Mouse (Mus musculus): Measurements from ENCODE around the gene Kank2. TPM values are rescaled to one million over a fixed set of nuclear protein-coding genes. Genes with fewer than 3 reads are reported as not detected.

The Kank2 gene
- polyA plus RNA-seq, 1 experiment from 2014 or later, result 10.3 TPM

- DNase-seq (ENCODE audit: low spot score), result peak; percentile 64
- no peak for TF ChIP-seq CTCF (IDR thresholded peaks at IDR 0.05; ENCODE audit: low read depth)
- no peaks in the 10 kb centered on the region for H3K9me3 ChIP-seq (replicated peaks; ENCODE audit: low read length)
- peaks cover 18% of the 10 kb centered on the region for H3K36me3 ChIP-seq (ENCODE audit: insufficient read depth, low read length)
- no peaks in the 10 kb centered on the region for H3K27me3 ChIP-seq (ENCODE audit: insufficient read depth, low read length)
- H3K4me2 ChIP-seq (ENCODE audit: low read length), result no peak overlapping the region
- H3K4me1 ChIP-seq (replicated peaks; ENCODE audit: insufficient read depth, low read length), result no peaks in the 10 kb centered on the region
- H3K27ac ChIP-seq, result peak overlapping the region; percentile 72
- no peak overlapping the region for H3K4me3 ChIP-seq (replicated peaks; ENCODE audit: low read depth, low read length)
- H3K9ac ChIP-seq (ENCODE audit: low read depth, low read length), result no peak overlapping the region
- no peak; the same call in 1 of the 2 replicates for ATAC-seq (replicated peaks; ENCODE audit: low FRiP score, low read depth)
- 46% methylated on average over 13 of the region's 13 CpGs for WGBS
Measured at GRCm38 (mm10) chr9:21768511-21769411, 29.8 kb downstream of the Kank2 start.

GRCm38 (mm10) chr9:21767896-21768295, 30.6 kb downstream of the Kank2 start:
- WGBS, result 54% methylated on average over 11 of the region's 11 CpGs
- Histone ChIP-seq H3K27ac (peak overlapping the region; percentile 72), H3K4me2 (ENCODE audit: low read length) (no peak overlapping the region), H3K27me3 (ENCODE audit: insufficient read depth, low read length) (no peaks in the 10 kb centered on the region), H3K4me3 (replicated peaks; ENCODE audit: low read depth, low read length) (no peak overlapping the region), H3K9me3 (replicated peaks; ENCODE audit: low read length) (no peaks in the 10 kb centered on the region), H3K36me3 (ENCODE audit: insufficient read depth, low read length) (peaks cover 13% of the 10 kb centered on the region), H3K9ac (ENCODE audit: low read depth, low read length) (no peak overlapping the region), H3K4me1 (replicated peaks; ENCODE audit: insufficient read depth, low read length) (no peaks in the 10 kb centered on the region)
- ATAC-seq (replicated peaks; ENCODE audit: low FRiP score, low read depth) (no peak; the same call in 1 of the 2 replicates), DNase-seq (ENCODE audit: low spot score) (peak; percentile 85)
- TF ChIP-seq CTCF (IDR thresholded peaks at IDR 0.05; ENCODE audit: low read depth), result no peak

GRCm38 (mm10) chr9:21764084-21764999, 34.2 kb downstream of the Kank2 start:
- H3K9ac ChIP-seq (ENCODE audit: low read depth, low read length), result no peak overlapping the region
- H3K27me3 ChIP-seq (ENCODE audit: insufficient read depth, low read length), result no peaks in the 10 kb centered on the region
- no peaks in the 10 kb centered on the region for H3K9me3 ChIP-seq (replicated peaks; ENCODE audit: low read length)
- H3K4me1 ChIP-seq (replicated peaks; ENCODE audit: insufficient read depth, low read length), result no peaks in the 10 kb centered on the region
- H3K27ac ChIP-seq, result no peak overlapping the region
- TF ChIP-seq CTCF (IDR thresholded peaks at IDR 0.05; ENCODE audit: low read depth), result peak; percentile 28; the same call in 1 of the 2 replicates
- DNase-seq (ENCODE audit: low spot score) (no peak), ATAC-seq (replicated peaks; ENCODE audit: low FRiP score, low read depth) (no peak)
- H3K4me2 ChIP-seq (ENCODE audit: low read length), result no peak overlapping the region
- WGBS, result 91% methylated on average over 6 of the region's 6 CpGs
- H3K4me3 ChIP-seq (replicated peaks; ENCODE audit: low read depth, low read length), result no peak overlapping the region
- no peaks in the 10 kb centered on the region for H3K36me3 ChIP-seq (ENCODE audit: insufficient read depth, low read length)

- Histone ChIP-seq H3K27ac (no peak overlapping the region), H3K9ac (ENCODE audit: low read depth, low read length) (no peak overlapping the region), H3K36me3 (ENCODE audit: insufficient read depth, low read length) (no peaks in the 10 kb centered on the region), H3K9me3 (replicated peaks; ENCODE audit: low read length) (no peaks in the 10 kb centered on the region), H3K4me3 (replicated peaks; ENCODE audit: low read depth, low read length) (no peak overlapping the region), H3K4me2 (ENCODE audit: low read length) (no peak overlapping the region), H3K27me3 (ENCODE audit: insufficient read depth, low read length) (no peaks in the 10 kb centered on the region), H3K4me1 (replicated peaks; ENCODE audit: insufficient read depth, low read length) (no peaks in the 10 kb centered on the region)
- no peak for TF ChIP-seq CTCF (IDR thresholded peaks at IDR 0.05; ENCODE audit: low read depth)
- no peak for DNase-seq (ENCODE audit: low spot score)
- ATAC-seq (replicated peaks; ENCODE audit: low FRiP score, low read depth), result no peak
Measured at GRCm38 (mm10) chr9:21762135-21762534, 36.4 kb downstream of the Kank2 start.

GRCm38 (mm10) chr9:21760155-21761088, 38.1 kb downstream of the Kank2 start, which contains the start of gene Spc24:
Gene Spc24 (minus strand): TSS chr9:21760303.
- under 1% methylated on average over 50 of the region's 54 CpGs for WGBS
- peak within 1 kb of the TSS; percentile 96 for H3K4me2 ChIP-seq (ENCODE audit: low read length)
- H3K27me3 ChIP-seq (ENCODE audit: insufficient read depth, low read length), result no peaks in the 10 kb centered on the region
- TF ChIP-seq CTCF (IDR thresholded peaks at IDR 0.05; ENCODE audit: low read depth), result peak; percentile 79
- no peaks in the 10 kb centered on the region for H3K9me3 ChIP-seq (replicated peaks; ENCODE audit: low read length)
- H3K36me3 ChIP-seq (ENCODE audit: insufficient read depth, low read length), result no peaks in the 10 kb centered on the region
- H3K4me1 ChIP-seq (replicated peaks; ENCODE audit: insufficient read depth, low read length), result no peaks in the 10 kb centered on the region
- H3K4me3 ChIP-seq (replicated peaks; ENCODE audit: low read depth, low read length), result peak within 1 kb of the TSS; percentile 86
- peak; percentile 95 for ATAC-seq (replicated peaks; ENCODE audit: low FRiP score, low read depth)
- peak; percentile 98 for DNase-seq (ENCODE audit: low spot score)
- no peak within 1 kb of the TSS for H3K27ac ChIP-seq
- peak within 1 kb of the TSS; percentile 81 for H3K9ac ChIP-seq (ENCODE audit: low read depth, low read length)

All from kidney, postnatal 0 days (tissue).